Mouse (Mus musculus) brain, embryonic 14.5 days (tissue): Measurements from ENCODE around the gene Fcgr1. TPM values are rescaled to one million over a fixed set of nuclear protein-coding genes. Genes with fewer than 3 reads are reported as not detected.
"Not testable (repeated sequence)": the region's sequence is repeated elsewhere in the genome, so short reads cannot be mapped to it uniquely, and the experiment has no call there.

Experiments used
- DNase-seq: peaks from one replicate; pipeline ENCODE4 v3.0.0-alpha.2; 2011; ENCODE audit warnings: low read depth
- CTCF ChIP-seq: fragments of 200-500 bp; IDR thresholded peaks from 2 replicates; pipeline ENCODE4 v1.5.1; 2012; ENCODE audit warnings: inconsistent platforms, mild to moderate bottlenecking, moderate library complexity, borderline replicate concordance; ENCODE audit not compliant: insufficient read depth, insufficient read length; ENCODE audit errors: extremely low read depth
- POLR2A ChIP-seq: fragments of 200-500 bp; IDR thresholded peaks from 2 replicates; pipeline ENCODE4 v1.6.1; 2012; ENCODE audit warnings: mild to moderate bottlenecking, inconsistent platforms, borderline replicate concordance; ENCODE audit not compliant: poor library complexity, insufficient read depth, insufficient read length, severe bottlenecking; ENCODE audit errors: extremely low read depth
- polyA plus RNA-seq: library from polyadenylated mRNA; depleted of rRNA; stranded (reverse); fragments of >200 nt; gene quantifications from 2 replicates; pipeline ENCODE4 v1.2.3, GENCODE M21; 2012; rRNA removed

Gene Fcgr1
- 1.4 and 1.8 TPM in 2 replicates for polyA plus RNA-seq

- TF ChIP-seq CTCF: no peak
- no peak for TF ChIP-seq POLR2A
- no peak for DNase-seq
Observed at GRCm38 (mm10) chr3:96293787-96294186, at the start of gene Fcgr1. TSS of gene Fcgr1 (minus strand) at chr3:96293969.

- DNase-seq: not testable (repeated sequence)
Observed at GRCm38 (mm10) chr3:96342652-96343051, 48.9 kb upstream of the Fcgr1 start.

DNA sequence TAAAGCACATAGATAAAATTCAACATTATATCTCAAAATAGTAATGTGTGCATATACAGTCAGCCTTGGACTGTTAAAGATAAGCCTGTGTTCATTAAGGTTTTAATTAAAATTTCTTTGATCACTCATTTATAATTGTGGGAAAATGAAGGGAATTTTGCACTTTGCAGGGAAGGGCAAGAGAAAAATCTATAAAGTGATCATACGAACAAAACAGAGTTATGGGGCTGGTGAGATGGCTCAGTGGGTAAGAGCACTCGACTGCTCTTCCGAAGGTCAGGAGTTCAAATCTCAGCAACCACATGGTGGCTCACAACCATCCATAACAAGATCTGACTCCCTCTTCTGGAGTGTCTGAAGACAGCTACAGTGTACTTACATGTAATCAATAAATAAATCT is 48.3 kb upstream of the Fcgr1 start:
- DNase-seq: not testable (repeated sequence)

DNA sequence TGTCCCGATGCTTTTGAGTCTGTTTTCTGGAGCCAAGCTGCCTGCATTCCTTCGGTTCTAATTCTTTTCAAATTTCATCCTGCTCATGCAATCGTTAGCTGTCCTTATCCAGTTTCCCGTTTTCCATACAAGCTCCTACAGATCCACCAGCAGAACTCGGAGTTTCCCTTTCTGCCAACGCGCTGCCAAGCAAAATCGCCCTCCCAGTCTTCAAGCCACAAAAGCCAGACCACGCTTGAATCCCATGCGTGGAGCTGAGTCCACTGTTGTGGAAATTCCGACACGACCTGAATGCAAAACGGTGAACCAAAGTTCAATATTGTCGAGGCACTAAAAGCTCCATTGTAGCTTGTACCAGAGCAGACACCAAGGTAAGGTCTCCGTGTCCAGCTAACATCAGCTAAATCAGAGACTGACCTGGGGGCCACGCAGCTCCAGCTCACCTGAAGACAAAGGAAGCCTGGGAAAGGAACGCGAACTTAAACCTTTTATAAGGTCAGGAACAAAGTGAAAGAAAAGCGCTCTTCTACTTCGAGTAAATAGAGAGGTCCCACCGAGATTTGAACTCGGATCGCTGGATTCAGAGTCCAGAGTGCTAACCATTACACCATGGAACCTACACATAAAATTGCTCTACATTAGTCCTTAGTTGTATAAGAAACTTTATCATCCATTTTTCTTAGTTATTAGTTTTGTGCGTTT is 47.0 kb upstream of the Fcgr1 start:
- no peak for TF ChIP-seq CTCF
- no peak for TF ChIP-seq POLR2A
- DNase-seq: peak; percentile 52

- peak; percentile 36 for DNase-seq
- TF ChIP-seq CTCF (no peak), POLR2A (no peak)
Observed at GRCm38 (mm10) chr3:96338849-96339480, 45.2 kb upstream of the Fcgr1 start.

GRCm38 (mm10) chr3:96338043-96338442 is 44.3 kb upstream of the Fcgr1 start:
- DNase-seq: no peak
- no peak for TF ChIP-seq POLR2A

DNA sequence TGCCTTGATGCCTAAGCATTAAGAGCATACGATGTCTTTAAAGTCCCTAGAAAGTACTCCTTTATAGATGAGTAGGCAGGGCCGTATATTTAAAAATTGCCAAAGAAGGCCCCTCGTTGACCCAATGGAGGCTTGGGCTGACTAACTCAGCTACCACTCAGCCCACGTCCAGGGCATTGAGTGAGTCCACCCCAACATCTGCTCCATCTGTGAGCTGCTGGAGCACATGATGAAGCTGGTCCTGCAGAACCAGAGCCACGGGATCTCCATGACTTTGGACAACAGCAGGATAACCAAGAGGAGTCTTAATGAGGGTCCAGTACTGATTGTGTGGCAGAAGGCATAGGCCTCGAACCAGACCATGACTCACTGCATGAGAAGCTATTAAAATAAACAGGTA is 43.5 kb upstream of the Fcgr1 start:
- no peak for DNase-seq
- TF ChIP-seq CTCF: no peak

DNA sequence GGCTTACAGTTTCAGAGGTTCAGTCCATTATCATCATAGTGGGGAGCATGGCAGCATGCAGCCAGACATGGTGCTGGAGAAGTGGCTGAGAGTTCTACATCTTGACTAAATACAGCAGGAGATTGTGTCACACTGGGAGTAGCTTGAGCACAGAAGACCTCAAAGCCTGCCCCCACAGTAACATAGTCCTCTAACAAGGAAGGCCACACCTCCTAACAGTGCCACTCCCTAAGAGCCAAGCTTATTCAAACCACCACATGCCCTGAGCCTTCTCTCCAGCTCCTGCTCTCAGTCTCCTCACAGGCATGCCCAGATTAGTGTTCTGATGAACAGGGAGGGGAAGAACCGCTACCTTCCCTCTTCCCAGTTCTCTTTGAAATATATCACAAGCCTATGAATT is 42.9 kb upstream of the Fcgr1 start:
- DNase-seq: no peak

GRCm38 (mm10) chr3:96335591-96335990 is 41.8 kb upstream of the Fcgr1 start:
- TF ChIP-seq POLR2A: no peak
- no peak for TF ChIP-seq CTCF
- DNase-seq: no peak

More for the DNA sequence above, 42.9 kb upstream of the Fcgr1 start:
- TF ChIP-seq POLR2A (no peak), CTCF (no peak)

DNA sequence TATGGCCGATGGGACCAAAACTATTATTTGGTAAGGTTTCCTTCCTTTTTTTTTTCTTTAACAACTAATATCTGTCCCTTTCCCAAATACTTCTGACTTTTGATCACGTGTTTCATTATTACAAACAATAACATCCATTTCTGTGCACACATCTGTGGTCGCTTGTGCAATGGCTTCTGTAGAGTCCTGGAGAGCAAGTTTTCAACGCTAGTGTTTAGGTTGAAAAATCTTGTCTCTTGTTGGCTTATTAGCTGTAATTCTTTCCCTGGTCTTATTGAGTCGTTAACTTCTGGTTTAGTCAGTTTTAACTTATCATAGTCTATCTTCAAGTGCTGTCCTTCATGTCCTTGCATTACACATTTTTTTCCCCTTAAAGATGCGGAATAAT is 41.4 kb upstream of the Fcgr1 start:
- no peak for TF ChIP-seq CTCF
- no peak for TF ChIP-seq POLR2A
- DNase-seq: peak; percentile 27

- DNase-seq: peak; percentile 15
- TF ChIP-seq CTCF: no peak
Observed at GRCm38 (mm10) chr3:96334175-96335162, 40.7 kb upstream of the Fcgr1 start.
